Mouse (Mus musculus) neural tube, embryonic 13.5 days (tissue): Measurements from ENCODE around the gene Gm17555. TPM values are rescaled to one million over a fixed set of nuclear protein-coding genes. Genes with fewer than 3 reads are reported as not detected.

Experiments
- ATAC-seq: fragments of 200-750 bp; cut with Nextera tagmentation; 2 replicates; pipeline ENCODE4 v1.8.0; 2017; ENCODE audit warnings: low read depth, mild to moderate bottlenecking, moderate TSS enrichment, moderate library complexity
- H3K27ac ChIP-seq: fragments of 300-500 bp; sonication (generic); replicated peaks from 2 replicates; pipeline ENCODE4 v1.5.1; 2015; ENCODE audit warnings: moderate library complexity, mild to moderate bottlenecking, inconsistent platforms
- H3K27me3 ChIP-seq: fragments of 300-500 bp; sonication (generic); 2 replicates; pipeline ENCODE4 v1.6.1; 2015; ENCODE audit warnings: mild to moderate bottlenecking, inconsistent platforms
- H3K36me3 ChIP-seq: fragments of 300-500 bp; sonication (generic); 2 replicates; pipeline ENCODE4 v1.6.1; 2015; ENCODE audit warnings: mild to moderate bottlenecking, inconsistent platforms
- H3K4me1 ChIP-seq: fragments of 300-500 bp; sonication (generic); replicated peaks from 2 replicates; pipeline ENCODE4 v1.6.1; 2015; ENCODE audit warnings: inconsistent platforms
- H3K4me2 ChIP-seq: fragments of 300-500 bp; sonication (generic); 2 replicates; pipeline ENCODE4 v1.6.1; 2015; ENCODE audit warnings: inconsistent platforms, mild to moderate bottlenecking, moderate library complexity
- H3K4me3 ChIP-seq: fragments of 300-500 bp; sonication (generic); 2 replicates; pipeline ENCODE4 v1.5.1; 2015; ENCODE audit warnings: mild to moderate bottlenecking, inconsistent platforms
- H3K9ac ChIP-seq: fragments of 300-500 bp; sonication (generic); 2 replicates; pipeline ENCODE4 v1.6.1; 2015; ENCODE audit warnings: moderate library complexity, mild to moderate bottlenecking, inconsistent platforms
- H3K9me3 ChIP-seq: fragments of 300-500 bp; sonication (generic); 2 replicates; pipeline ENCODE4 v1.6.1; 2016; ENCODE audit warnings: inconsistent platforms
- WGBS: fragments of 180-500 bp; shearing (Covaris S2); methylation state at CpG from one replicate; pipeline ENCODE4 v1.1.7; 2015; 5-methylcytosine and 5-hydroxymethylcytosine counted together
- polyA plus RNA-seq: library from polyadenylated mRNA; unstranded; fragments of >200 nt; fragmentation: Nextera tagmentation; extraction: Ambion mirVana; gene quantifications from 2 replicates; pipeline ENCODE4 v1.2.1, GENCODE M21; 2015

Gene Gm17555
- polyA plus RNA-seq, 1 experiment from 2014 or later = not detected

- 91% methylated on average over 4 of the region's 4 CpGs for WGBS
- ATAC-seq = no peak
- H3K9ac ChIP-seq = no peak overlapping the region
These were observed 22.0 kb downstream of the Gm17555 start for GRCm38 (mm10) chr2:126236905-126237304.

GRCm38 (mm10) chr2:126245446-126245845, 30.5 kb downstream of the Gm17555 start:
- no peak overlapping the region for H3K4me2 ChIP-seq
- 38% methylated on average over 2 of the region's 2 CpGs for WGBS
- no peaks in the 10 kb centered on the region for H3K9me3 ChIP-seq
- no peak overlapping the region for H3K9ac ChIP-seq
- no peaks in the 10 kb centered on the region for H3K4me1 ChIP-seq
- no peaks in the 10 kb centered on the region for H3K27me3 ChIP-seq
- H3K36me3 ChIP-seq = no peaks in the 10 kb centered on the region
- H3K27ac ChIP-seq = no peak overlapping the region
- ATAC-seq = no peak
- no peak overlapping the region for H3K4me3 ChIP-seq

More at GRCm38 (mm10) chr2:126236905-126237304, 22.0 kb downstream of the Gm17555 start:
- no peaks in the 10 kb centered on the region for H3K27me3 ChIP-seq
- H3K4me3 ChIP-seq = no peak overlapping the region
- no peak overlapping the region for H3K27ac ChIP-seq
- H3K4me1 ChIP-seq = no peaks in the 10 kb centered on the region
- no peaks in the 10 kb centered on the region for H3K36me3 ChIP-seq
- H3K4me2 ChIP-seq = no peak overlapping the region
- H3K9me3 ChIP-seq = no peaks in the 10 kb centered on the region

GRCm38 (mm10) chr2:126248536-126248935, 33.6 kb downstream of the Gm17555 start:
- ATAC-seq = no peak
- 97% methylated on average over 2 of the region's 2 CpGs for WGBS

GRCm38 (mm10) chr2:126252211-126252610, 37.3 kb downstream of the Gm17555 start:
- H3K27ac ChIP-seq = no peak overlapping the region

More at GRCm38 (mm10) chr2:126248536-126248935, 33.6 kb downstream of the Gm17555 start:
- Histone ChIP-seq H3K9me3 (no peaks in the 10 kb centered on the region), H3K4me1 (no peaks in the 10 kb centered on the region), H3K4me2 (no peak overlapping the region), H3K36me3 (no peaks in the 10 kb centered on the region), H3K27me3 (no peaks in the 10 kb centered on the region), H3K4me3 (no peak overlapping the region), H3K9ac (no peak overlapping the region), H3K27ac (no peak overlapping the region)

More at GRCm38 (mm10) chr2:126252211-126252610, 37.3 kb downstream of the Gm17555 start:
- Histone ChIP-seq H3K27me3 (no peaks in the 10 kb centered on the region), H3K36me3 (no peaks in the 10 kb centered on the region), H3K4me2 (no peak overlapping the region), H3K4me3 (no peak overlapping the region), H3K4me1 (no peaks in the 10 kb centered on the region), H3K9me3 (no peaks in the 10 kb centered on the region), H3K9ac (no peak overlapping the region)
- ATAC-seq = no peak

Other genes with a start within 250 kb of the Gm17555 start
- 0.60 and 1.3 TPM in 2 replicates for gene Fgf7, start 180.4 kb upstream of the Gm17555 start, polyA plus RNA-seq
- gene Fam227b, start 63.1 kb upstream of the Gm17555 start, polyA plus RNA-seq = 0.10 TPM in 1 of 2 replicates, not detected in the other
- 15.6 and 16.4 TPM in 2 replicates for gene Dtwd1, start 63.0 kb upstream of the Gm17555 start, polyA plus RNA-seq